Mouse (Mus musculus) kidney, adult 18-20 months (tissue): ENCODE results near the gene Celsr2.

Experiments
- DNase-seq: peaks from one replicate; pipeline ENCODE4 v3.0.0; 2021

Gene Celsr2

DNA sequence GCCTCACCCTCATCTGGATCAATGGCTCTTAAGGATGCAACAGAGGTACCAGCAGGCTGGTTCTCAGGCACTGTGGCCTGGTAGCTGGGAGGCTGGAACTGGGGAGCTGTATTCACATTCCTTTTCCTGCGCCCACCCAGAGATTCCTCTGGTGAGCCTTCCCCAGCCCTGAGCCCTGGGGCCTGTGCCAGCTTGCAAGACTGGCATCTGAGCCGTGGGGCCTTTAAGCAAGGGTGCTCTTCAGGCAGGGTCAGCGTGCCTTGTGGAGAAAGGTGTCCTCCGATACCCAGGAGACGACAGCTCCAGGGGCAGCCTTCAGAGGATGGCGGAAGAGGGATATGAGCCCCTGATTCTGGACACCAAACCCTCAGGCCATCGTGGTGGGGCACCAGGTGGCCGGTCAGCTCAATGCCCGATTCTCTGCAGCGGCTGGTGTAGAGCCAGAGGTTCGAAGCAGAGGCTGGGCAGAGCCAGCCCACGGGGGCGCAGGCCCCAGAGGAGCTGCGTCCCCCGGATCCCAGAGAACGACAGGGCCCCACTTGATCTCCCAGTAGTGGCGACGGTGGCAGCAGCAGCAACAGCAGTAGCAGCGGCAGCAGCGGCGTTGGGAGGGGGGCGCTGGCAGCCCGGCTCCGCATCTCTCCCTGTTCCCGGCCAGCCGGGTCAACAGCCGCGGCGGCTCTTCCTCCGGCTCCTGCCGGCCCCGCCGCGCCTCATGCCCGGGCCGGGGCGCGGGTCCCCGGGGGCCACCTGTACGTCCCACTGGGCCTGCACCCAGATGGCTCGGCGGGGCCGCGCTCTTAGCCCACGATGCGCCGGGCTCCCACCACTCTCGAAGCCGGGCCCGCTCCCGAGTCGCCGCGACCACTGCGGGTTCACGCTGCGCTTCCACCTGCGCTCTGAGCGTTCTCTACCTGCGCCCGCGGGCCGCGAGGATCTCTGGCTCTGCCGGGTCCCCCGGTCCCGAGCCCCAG, at the start of gene Celsr2:
Celsr2 (minus strand) TSS at position 696 of the 974 bp plus-strand sequence.
- DNase-seq = peak; percentile 54

DNA sequence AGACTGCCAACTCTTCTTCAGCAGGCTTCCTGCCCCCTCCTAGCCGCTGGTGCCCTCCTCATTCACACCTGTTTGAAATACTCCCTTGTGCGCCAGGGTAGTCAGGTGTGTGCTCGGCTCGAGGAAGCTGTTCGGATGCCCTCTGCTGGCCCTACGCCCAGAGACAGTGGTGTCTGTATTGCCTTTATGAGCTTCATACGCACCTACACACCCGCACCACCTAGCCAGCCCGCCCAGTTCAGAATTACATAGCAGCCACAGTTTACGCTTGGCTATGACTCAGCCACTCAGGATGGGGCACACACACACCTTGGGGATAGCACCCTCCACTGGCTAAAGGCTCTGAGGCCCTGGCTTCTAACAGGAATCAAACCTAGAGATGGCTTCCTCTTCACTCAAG, 43.5 kb upstream of the Celsr2 start:
- DNase-seq = peak; percentile 67

DNA sequence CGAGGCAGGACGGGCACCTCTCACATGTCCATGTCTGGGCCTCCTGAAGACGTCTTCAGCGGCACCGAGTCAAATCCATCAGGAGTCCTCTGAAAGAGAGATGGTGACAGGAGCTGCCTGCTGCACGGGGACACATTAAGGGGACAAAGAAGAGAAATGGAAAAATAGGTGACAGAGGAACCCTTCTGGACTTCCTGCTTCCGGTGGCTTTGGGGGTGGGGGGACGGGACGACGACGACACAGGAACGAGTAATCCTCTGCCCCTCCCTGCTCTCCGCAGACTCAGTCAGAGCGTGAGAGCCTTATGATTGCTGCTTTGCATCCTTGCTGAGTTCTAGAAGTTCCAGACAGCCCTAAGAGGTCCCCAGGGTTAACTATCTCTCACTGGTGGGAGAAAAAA, 43.0 kb upstream of the Celsr2 start:
- no peak for DNase-seq

DNA sequence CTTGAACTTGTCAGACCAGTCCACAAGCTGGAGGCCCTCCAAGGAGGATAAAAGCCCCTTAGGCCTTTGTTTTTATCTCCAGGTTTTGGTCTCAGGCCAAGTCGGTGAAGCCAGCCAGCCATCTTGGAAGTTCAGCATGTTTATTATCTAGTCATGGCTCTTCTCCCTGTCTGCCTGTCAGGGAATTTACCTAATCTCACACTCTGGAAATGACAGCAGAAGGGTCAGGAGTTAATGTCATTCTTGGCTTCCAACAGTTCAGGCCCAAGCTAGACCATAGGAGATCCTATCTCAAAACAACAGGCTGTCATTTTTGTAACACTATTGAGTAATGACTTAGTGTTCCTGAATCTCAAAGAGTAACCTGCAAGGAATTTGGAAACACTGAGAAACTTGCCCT, 38.8 kb upstream of the Celsr2 start:
- no peak for DNase-seq

DNA sequence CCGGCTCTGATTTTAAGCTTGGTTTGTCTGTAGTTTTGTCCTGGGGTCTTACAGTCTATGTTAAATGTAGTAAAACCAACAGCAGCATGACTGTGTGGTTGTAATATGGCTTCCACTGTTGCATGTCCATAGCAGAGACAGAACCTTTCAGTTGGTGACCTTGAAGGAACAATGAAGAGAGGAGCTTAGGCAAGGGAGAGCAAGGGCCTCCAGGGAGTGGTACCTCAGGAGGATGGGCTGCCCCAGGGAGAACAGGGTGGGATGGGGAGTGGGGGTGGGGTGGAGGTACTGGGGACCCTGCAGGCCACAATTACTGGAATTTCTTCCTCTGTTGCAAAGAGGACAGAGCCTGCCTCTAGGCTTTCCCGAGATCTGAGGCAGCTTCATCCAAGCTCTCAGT, 36.6 kb upstream of the Celsr2 start:
- no peak for DNase-seq

DNA sequence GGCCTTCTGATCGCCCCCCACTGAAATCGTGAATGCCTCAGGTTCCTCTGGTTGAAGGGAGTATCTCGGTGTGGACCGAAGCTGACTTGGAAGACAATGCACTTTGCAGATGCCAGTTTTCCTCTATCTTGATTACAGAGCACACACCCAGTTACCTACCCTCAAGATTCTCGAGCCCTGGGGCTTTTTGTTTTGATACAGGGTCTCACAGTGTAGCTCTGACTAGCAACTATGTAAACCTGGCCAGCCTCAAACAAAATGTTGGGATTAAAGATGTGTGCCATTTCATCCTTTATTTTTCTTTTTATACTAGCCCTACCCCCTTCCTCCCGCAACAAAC, 30.0 kb upstream of the Celsr2 start:
- DNase-seq = no peak

DNA sequence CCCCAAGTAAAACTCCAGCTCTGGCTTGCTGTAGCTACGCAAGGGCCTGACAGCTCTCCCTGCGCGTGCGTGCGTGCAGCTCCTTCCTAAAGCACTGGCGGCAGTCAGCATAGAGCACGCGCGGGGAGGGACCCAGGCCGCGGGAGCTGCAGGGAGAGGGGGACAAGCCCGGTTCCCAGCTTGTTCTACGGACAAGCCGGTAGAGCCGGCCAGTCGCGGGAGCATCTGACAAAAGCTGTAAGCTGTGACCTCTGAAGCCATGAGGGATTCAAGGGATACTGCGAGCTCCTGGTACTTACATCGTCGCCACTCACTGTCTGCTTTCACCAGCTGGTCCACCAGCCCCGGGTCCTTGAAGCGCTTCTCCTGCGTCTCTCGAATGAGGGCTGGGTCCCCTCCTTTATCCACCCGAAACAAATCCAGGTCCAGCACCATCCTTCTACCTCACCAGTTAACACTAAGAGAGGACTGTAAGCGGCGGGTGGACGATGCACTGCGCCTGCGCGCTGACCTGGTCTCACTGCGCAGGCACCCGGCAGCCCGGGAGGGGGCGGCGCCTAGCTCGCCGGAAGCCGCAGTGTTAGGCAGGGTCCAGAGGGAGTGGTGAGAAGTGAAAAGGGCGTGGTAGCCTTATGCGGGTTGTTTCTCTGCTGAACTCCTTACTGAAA, 29.5 kb upstream of the Celsr2 start, which contains the start of gene Sars:
Sars (minus strand) TSS at position 512 of the 668 bp plus-strand sequence.
- DNase-seq = peak; percentile 92

DNA sequence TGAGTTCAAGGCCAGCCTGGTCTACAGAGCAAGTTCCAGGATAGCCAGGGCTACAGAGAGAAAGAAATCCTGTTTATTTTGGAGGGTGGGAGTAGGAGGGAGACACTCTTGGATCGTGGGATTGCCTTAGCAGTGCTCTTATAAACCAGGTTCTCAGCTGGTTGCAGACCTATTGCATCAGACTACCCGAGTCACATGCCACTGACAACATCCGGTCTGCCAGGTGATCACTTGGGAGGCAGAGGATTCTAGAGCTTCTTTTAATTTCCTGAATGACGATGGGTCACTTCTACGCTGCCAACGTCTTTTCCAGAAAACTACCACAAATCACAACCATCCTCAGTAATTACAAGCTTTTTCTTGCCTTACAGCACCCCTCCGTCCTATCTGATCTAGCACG, 28.7 kb upstream of the Celsr2 start:
- peak; percentile 57 for DNase-seq

DNA sequence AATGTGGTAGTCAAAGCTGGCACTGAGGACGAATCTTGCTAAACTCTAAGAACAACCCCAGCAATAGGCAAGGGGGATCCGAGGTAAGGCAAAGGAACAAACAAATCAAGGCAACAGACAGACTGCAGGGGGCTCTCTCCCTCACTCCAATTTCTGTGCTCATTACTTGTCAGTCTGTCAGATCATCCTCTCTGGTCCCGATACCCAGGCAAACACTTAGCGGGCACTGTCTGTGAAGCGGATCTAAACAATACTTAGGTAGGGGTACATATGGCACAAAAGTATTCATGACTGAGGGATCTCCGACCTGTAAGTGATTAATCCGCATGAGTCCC, 21.0 kb upstream of the Celsr2 start:
- DNase-seq = no peak

DNA sequence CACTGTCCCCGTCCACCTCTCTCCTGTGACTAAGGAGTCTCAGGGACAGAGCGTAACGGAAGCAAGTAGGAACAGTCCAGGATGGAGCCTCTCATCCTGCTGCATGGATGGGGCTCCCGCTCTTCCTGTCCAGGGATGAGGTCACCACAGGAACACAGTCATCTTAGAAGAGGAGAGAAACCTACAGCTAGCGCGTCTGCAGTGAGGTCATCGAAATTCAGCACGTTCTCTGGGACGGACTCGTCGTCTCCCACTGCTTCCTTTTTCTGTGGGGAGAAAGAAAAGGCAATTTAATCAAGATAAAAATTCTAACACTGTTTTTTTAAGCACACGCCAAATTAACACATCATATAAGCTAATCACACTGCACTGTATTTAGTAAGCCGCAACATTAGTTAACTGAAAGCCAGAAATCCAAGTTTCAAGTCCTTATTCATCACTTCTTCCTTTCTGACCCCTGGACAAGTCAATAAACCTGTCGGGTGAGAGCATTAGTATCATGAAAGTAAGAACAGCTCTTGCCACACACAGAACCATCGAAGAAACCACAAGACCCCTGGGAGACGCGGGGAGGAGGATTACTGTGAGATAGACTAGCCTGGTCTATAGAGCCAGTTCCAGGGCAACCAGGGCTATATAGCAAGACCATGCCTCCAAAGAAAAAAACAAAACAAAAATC, 20.5 kb upstream of the Celsr2 start:
- DNase-seq = no peak

DNA sequence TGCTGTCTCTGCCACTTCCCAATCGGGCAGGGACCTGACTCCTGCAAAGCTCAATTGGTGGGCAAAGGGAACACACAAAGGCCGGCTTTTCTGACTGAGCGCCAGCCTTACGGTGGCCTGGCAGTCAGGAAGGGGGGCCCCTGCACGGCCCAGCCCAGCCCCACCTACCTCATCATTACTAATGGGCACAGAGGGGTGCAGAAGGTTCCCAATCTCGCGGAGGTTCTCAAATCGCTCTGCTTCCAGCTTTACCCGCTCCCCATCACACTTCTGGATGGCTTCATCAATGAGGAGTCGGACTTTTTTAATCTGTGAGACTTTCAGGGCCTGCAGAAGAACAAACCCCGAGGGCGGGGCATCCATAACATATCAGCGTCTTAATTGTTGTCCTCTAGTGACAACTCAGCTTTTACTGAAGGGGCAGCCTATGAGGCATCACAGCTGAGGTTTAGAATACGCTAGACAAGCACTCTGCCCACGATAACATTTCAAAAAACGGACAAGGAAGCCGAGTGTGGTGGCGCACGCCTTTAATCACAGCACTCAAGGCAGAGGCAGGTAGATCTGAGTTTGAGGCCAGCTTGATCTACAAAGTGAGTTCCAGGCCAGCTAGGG, 18.6 kb upstream of the Celsr2 start:
- DNase-seq = no peak

DNA sequence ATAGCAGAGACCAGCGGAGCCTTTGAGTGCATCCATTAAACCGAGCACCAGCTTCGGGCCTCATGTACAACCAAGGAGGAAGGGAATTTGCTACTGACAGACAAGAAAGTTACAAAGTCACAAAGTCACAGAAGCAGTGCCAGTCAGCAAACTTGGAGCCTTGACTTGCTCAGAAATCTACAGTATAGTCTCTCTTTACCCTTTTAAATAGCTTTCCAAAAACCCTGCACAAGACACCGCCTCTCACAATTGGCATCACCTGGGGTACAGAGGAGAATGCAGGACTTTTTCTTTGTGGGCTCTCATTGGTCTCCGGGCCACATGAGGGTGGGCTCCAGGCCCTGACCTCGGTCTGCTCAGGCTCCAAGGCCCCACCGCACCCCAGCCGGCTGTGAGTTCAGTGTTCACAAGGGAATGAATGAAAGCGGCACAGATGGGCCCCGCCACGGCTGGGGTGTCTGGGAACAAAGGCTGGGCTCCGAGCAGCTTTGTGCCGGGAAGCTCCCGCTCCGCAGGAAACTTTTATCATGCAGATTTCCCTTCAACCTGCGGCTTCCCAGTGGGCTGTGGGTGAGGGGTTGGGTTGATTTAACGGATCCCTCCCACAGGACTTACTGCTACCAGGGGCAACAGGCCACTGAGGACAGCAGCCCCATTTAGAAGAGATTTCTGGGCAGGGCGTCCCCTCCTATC, 18.0 kb upstream of the Celsr2 start:
- no peak for DNase-seq

DNA sequence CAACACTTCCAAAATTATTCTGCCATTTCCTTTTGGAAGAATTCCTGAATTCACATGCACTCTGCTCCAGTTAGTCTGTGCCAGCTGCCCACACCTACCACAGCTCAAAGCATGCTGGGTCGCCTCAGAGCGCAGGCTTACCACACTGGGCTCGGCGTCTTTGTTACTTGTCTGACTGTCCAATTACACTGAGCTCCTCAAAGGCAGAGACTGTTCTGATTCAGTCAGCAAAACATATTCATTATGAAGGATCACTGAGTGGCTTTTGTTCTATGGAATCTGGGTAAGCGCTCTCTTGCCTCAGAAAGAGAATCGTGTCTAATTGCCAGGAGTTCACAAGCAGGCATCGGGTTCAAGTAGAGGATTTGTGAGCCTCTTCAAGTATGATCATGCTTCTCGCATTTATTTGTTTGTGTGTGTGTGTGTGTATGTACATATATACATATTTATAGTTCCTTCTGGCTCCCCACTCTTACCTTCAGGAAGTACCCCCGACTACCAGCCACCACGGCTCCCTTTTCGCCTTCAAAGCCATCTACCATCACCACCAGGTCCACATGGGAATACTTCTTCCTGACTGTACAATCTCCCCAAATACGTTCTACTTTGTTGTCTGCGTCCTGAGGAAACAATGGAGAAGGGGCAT, 17.3 kb upstream of the Celsr2 start:
- no peak for DNase-seq

DNA sequence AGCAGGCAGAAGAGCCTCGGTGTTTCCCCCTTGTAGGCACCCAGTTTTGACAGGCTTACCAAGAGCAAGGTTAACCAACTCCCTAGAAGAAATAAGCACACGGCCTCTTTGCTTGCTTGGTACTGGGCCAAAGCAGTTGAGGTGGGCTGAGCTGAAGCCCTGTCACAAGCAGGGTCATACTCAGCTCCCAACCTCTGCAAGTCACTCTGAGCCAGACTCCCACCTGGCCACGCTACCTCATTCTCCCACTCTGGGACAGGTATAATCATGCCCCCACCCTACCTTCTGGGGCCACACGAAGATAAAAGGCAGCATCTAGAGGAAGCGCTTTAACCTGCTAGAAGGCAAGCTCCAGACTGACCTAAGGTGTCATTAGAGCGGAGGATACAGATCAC, 10.3 kb upstream of the Celsr2 start:
- DNase-seq = no peak

DNA sequence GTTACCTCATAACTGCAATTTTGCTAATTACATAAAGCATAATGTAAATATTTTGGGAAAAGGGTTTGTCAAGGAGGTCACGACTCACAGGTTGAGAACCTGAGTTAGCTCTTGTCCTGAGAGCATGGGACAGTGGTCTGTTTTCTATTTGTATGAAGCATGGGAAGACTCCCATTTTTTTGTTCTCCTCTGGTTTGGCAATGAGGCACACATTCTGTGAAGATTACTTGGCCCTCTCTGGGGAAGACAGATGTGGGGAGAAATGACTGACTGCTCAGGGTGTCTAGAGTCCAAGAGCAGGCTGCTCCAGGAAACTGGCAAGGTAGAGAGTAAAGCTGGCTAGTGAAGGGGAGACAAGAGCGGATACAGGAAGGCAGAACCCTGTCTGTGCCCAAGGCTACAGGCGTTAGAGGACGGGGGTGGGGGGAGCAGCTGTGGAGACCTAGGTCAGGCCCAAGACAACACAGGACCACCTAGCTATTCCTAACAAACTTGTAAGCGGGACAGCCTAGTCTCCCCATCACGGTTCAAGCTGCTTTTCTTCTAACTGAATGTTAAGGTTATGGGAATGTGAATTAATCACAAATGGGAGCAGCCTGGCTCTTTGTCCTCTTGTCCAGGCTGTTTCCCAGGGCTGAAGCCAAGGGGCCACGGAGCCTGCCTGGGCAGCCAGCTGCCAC, 9.7 kb upstream of the Celsr2 start:
- no peak for DNase-seq

DNA sequence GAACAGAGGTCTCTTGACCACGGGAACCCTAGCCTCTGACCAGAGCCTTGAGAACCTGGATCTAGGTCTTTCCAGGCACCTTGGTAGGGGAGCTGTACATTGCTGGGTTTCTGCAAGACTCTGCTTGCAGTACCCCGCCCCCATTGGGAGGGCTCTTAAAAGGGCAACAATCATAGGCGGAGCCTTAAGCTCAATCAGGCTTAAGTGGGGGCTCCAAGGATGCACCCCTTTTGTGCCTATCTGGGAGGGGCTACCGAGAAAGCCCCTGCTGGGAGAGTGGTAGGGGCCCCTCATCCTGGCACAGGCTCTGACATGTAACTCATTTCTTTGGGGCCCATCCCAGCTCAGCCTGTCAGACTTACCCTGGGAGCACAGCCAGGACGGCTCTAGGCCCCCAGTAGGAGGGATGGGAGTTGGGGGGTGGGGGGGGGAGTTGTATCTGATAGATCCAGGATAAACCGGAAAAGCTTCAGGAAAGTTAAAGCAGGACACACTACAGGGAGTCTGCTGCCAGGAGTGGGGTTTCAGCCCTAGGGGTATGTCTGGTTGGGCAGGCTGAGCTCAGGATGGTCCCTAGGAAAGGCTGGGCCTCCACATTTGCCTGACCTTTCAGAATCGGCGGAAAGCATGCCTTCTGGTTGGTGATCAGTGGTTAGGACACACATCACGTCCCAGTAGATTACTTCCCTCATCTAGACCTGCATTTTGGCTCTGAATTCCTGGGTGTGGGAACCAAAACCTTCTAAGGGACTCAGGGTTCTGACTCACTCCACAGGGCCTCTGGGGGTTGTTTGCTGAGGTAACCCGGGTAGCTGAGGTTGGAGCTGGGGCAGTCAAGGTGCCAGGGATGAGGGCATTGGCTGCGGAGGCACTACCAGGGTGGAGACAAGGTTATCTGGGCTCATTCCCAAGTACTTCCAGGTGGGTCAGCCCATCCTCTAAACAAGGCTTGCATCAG, 8.8 kb upstream of the Celsr2 start:
- peak; percentile 62 for DNase-seq

DNA sequence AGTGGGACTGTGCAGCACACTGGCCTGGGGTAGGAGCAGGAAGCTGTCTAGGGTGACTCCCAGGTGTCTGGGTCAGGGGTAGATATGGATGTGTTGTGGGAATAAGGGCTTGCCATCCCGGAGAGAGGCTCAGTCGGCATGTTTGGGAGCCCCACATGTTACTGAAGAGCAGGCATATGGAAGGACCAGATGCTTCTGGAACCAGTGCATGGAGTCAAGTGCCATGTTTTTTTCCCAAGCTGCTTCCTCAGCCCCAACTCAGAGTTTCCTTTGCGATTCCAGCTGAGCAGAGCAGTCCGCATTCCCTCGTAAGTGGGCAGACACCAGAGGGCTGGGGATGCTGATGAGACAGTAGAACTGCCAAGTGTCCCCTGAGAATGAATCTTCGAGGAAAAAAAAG, 7.7 kb upstream of the Celsr2 start:
- DNase-seq = no peak

DNA sequence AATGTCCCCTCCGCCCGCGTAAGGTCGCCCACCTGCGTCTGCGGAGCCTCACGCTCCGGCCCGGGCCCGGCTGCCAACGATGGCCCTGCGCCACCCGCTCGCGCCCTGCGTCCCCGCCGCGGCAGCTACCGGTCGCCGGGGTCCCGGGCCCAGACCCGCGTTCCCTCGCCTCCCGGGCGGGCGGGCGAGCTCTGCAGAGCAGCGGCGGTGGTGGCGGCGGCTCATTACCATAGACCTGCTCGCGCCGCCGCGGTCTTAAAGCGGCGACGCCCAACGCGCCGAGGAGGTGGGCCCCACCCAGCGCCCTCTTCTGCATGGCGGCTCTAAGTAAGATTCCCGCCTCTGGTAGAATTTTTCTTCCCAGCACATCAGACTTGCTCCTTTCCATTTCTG, 475 bp upstream of the Celsr2 start:
- peak; percentile 81 for DNase-seq

DNA sequence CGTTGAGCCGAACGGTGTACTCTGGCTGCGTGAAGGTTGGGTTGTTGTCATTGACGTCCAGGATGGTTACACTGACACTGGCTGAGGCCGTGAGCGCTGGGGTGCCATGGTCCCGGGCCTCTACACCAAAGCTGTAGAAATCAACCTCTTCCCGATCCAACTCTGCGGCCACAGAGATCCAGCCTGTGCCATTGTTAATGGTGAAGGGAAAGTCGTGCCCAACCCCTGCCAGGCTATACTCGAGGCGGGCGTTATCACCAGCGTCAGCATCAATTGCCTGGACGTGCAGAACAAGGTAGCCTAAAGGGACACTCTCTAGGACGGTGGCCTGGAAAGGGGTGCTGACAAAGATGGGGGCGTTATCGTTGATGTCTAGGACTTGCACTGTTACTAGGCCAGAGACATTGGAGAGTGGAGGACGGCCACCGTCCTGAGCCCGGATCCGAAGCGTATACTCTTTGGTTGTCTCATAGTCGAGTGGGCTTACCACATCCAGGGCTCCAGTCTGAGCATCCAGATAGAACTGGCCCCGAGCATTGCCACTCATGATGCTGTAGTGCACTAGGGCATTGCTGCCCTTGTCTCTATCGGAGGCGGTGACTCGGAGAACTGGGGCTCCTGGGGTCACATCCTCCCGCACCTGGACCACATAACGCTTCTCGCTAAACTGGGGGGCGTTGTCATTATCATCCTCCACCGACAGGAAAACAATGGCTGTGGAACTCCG, 1.6 kb downstream of the Celsr2 start:
- DNase-seq = no peak

DNA sequence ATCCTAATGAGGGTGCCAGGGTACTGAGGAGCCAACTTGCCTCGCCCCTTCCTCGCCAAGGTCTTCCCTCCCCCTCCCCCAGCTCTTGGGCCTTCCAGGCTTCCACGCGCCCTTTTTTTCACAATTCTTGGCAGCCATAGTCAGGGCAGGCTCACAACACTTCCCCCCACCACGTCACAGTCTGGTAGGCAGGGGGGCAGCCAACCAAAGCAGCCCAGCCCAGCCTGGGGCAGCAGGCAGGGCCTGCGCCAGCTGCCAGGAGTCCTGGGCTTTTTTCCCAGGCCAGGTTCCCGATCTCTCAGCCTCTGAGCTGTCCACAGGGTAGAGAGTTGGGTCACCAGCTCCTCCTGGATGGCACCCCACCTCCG, 3.6 kb downstream of the Celsr2 start:
- peak; percentile 87 for DNase-seq
